Mouse (Mus musculus) spleen, adult 18-20 months (tissue): Measurements from ENCODE around the gene Rnd1.

Source experiments
- DNase-seq, 2 experiments: peaks; one replicate each; pipeline ENCODE4 v3.0.0; 2022; ENCODE audit warnings: mixed read lengths in 2 of 2

The Rnd1 gene

GRCm38 (mm10) chr15:98677977-98678376 is 716 bp upstream of the Rnd1 start:
- DNase-seq: no peak

GRCm38 (mm10) chr15:98676471-98676870 is 790 bp downstream of the Rnd1 start:
- no peak for DNase-seq

- DNase-seq: no peak
Measured at GRCm38 (mm10) chr15:98675634-98676250, 1.5 kb downstream of the Rnd1 start.

GRCm38 (mm10) chr15:98674994-98675545 is 2.2 kb downstream of the Rnd1 start:
- DNase-seq: no peak

GRCm38 (mm10) chr15:98674284-98674993 is 2.8 kb downstream of the Rnd1 start:
- no peak for DNase-seq

GRCm38 (mm10) chr15:98673732-98674131 is 3.5 kb downstream of the Rnd1 start:
- DNase-seq: no peak

GRCm38 (mm10) chr15:98672592-98672991 is 4.7 kb downstream of the Rnd1 start:
- no peak for DNase-seq

- DNase-seq: no peak
Measured at GRCm38 (mm10) chr15:98664042-98664907, 13.0 kb downstream of the Rnd1 start.

GRCm38 (mm10) chr15:98662567-98663545 is 14.4 kb downstream of the Rnd1 start, which contains the start of gene Ddx23:
Gene Ddx23 (minus strand): TSS chr15:98662894.
- peak; percentile 89 to 93 for DNase-seq

- DNase-seq: no peak
Measured at GRCm38 (mm10) chr15:98662198-98662566, 15.1 kb downstream of the Rnd1 start.

GRCm38 (mm10) chr15:98656982-98657751 is 20.1 kb downstream of the Rnd1 start:
- no peak for DNase-seq

GRCm38 (mm10) chr15:98652174-98652573 is 25.1 kb downstream of the Rnd1 start:
- no peak for DNase-seq

GRCm38 (mm10) chr15:98651431-98651830 is 25.8 kb downstream of the Rnd1 start:
- DNase-seq: no peak

- no peak for DNase-seq
Measured at GRCm38 (mm10) chr15:98648071-98648470, 29.2 kb downstream of the Rnd1 start.

GRCm38 (mm10) chr15:98647308-98647707 is 30.0 kb downstream of the Rnd1 start:
- no peak for DNase-seq

- DNase-seq: no peak
Measured at GRCm38 (mm10) chr15:98646737-98647136, 30.5 kb downstream of the Rnd1 start.

- DNase-seq: no peak
Measured at GRCm38 (mm10) chr15:98645057-98646026, 31.9 kb downstream of the Rnd1 start.

GRCm38 (mm10) chr15:98644406-98644805 is 32.9 kb downstream of the Rnd1 start:
- DNase-seq: no peak

GRCm38 (mm10) chr15:98640157-98640556 is 37.1 kb downstream of the Rnd1 start:
- DNase-seq: no peak

- DNase-seq: no peak
Measured at GRCm38 (mm10) chr15:98637155-98637554, 40.1 kb downstream of the Rnd1 start.
